ENCODE assay signal across 9 mouse cellular contexts in the genomic region with DNA sequence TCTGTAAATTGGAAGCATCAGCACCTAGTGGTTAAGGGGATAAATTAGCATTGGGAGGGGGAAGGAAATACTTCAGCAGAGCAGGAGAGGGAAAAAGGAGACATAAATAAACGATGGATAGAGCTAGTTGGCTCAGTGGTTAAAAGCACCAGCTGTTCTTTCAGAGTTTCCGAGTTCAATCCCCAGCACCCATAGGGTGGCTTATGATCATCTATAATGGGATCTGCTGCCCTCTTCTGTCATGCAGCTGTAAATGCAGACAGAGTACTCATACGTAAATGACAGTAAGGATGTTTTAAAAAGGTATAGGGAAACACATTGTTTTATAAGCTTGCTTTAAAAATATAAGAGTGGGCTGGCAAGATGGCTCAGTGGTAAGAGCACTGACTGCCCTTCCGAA. TPM values are rescaled to one million over a fixed set of nuclear protein-coding genes. Genes with fewer than 3 reads are reported as not detected.
A peak's percentile ranks its signal among the peaks of the same experiment; 100 is the strongest.
DNase-seq lines count a peak whose midpoint lies in the region; ATAC-seq lines count a peak whose summit lies in the region.
"Had no signal": no experiment of that assay in that cellular context is flagged by ENCODE, and none has a peak within 500 bp of the region (broad histone marks: within the 10 kb centered on the region; RNA-seq: fewer than 3 reads in every experiment).

No protein-coding gene starts in this region.

- 20% methylated on average over 4 of the region's 4 CpGs for WGBS in forebrain, embryonic 13.5 days
- WGBS in forebrain, embryonic 12.5 days, result 20% methylated on average over 4 of the region's 4 CpGs
- WGBS in limb, embryonic 10.5 days, result 34% methylated on average over 4 of the region's 4 CpGs

- H3K4me2 ChIP-seq in forebrain, embryonic 13.5 days, result no peak overlapping the region
- no peak overlapping the region for H3K4me2 ChIP-seq in forebrain, embryonic 12.5 days

- H3K27ac ChIP-seq in forebrain, embryonic 13.5 days, result no peak overlapping the region
- no peak overlapping the region for H3K27ac ChIP-seq in forebrain, embryonic 12.5 days
- no peak overlapping the region for H3K27ac ChIP-seq in limb, embryonic 10.5 days

- no peaks in the 10 kb centered on the region for H3K9me3 ChIP-seq in forebrain, embryonic 13.5 days (replicated peaks)
- no peaks in the 10 kb centered on the region for H3K9me3 ChIP-seq in forebrain, embryonic 12.5 days
- no peaks in the 10 kb centered on the region for H3K9me3 ChIP-seq in limb, embryonic 10.5 days (replicated peaks)
- H3K9me3 ChIP-seq: megakaryocyte, embryonic 14.5 days had no signal

- no peaks in the 10 kb centered on the region for H3K4me1 ChIP-seq in forebrain, embryonic 13.5 days
- no peaks in the 10 kb centered on the region for H3K4me1 ChIP-seq in forebrain, embryonic 12.5 days
- no peaks in the 10 kb centered on the region for H3K4me1 ChIP-seq in limb, embryonic 10.5 days

- H3K27me3 ChIP-seq in forebrain, embryonic 13.5 days, result no peaks in the 10 kb centered on the region
- H3K27me3 ChIP-seq in forebrain, embryonic 12.5 days, result no peaks in the 10 kb centered on the region
- no peaks in the 10 kb centered on the region for H3K27me3 ChIP-seq in limb, embryonic 10.5 days (ENCODE audit: low read depth, poor library complexity, severe bottlenecking)

- peak; percentile 60; the same call in 1 of the 2 replicates for ATAC-seq in forebrain, embryonic 13.5 days
- ATAC-seq in forebrain, embryonic 12.5 days (ENCODE audit: low FRiP score), result no peak

- H3K4me3 ChIP-seq in forebrain, embryonic 13.5 days, result no peak overlapping the region
- H3K4me3 ChIP-seq in forebrain, embryonic 12.5 days (replicated peaks), result no peak overlapping the region
- no peak overlapping the region for H3K4me3 ChIP-seq in limb, embryonic 10.5 days
- H3K4me3 ChIP-seq: megakaryocyte, embryonic 14.5 days had no signal

- H3K9ac ChIP-seq in forebrain, embryonic 13.5 days, result no peak overlapping the region
- no peak overlapping the region for H3K9ac ChIP-seq in forebrain, embryonic 12.5 days

- no peaks in the 10 kb centered on the region for H3K36me3 ChIP-seq in forebrain, embryonic 13.5 days (ENCODE audit: poor library complexity, severe bottlenecking)
- H3K36me3 ChIP-seq in forebrain, embryonic 12.5 days (replicated peaks), result no peaks in the 10 kb centered on the region
- H3K36me3 ChIP-seq in limb, embryonic 10.5 days, result no peaks in the 10 kb centered on the region

- peak; percentile 21 for DNase-seq in right cerebral cortex, adult 18-20 months
- no peak for DNase-seq in right cerebral cortex, postnatal 4 days
- DNase-seq in embryo, embryonic 10 days (ENCODE audit: low spot score), result peak; percentile 52
- peak; percentile 43 for DNase-seq in lung, postnatal 10 days
- no peak for DNase-seq in right cerebral cortex, postnatal 14 days
- no peak for DNase-seq in limb, embryonic 10.5 days (ENCODE audit: low spot score)

RNA-seq across cellular contexts. Expression of a gene that starts 19.7 kb away (rescaled TPM):
- polyA plus RNA-seq in forebrain, embryonic 13.5 days (2015; fragmentation: Nextera tagmentation; extraction: Ambion mirVana), result not detected in 2 replicates
- not detected in 2 replicates for polyA plus RNA-seq in forebrain, embryonic 12.5 days (2016; fragmentation: Nextera tagmentation; extraction: Ambion mirVana)
- polyA plus RNA-seq in limb, embryonic 10.5 days (2016; fragmentation: Nextera tagmentation; extraction: Ambion mirVana), result 0.15 TPM in 1 of 2 replicates, not detected in the other

RNA-seq across cellular contexts. Expression of a gene that starts 27.5 kb away (rescaled TPM):
- 0.44 TPM in 1 of 2 replicates, not detected in the other for polyA plus RNA-seq in forebrain, embryonic 13.5 days (2015; fragmentation: Nextera tagmentation; extraction: Ambion mirVana)
- polyA plus RNA-seq in forebrain, embryonic 12.5 days (2016; fragmentation: Nextera tagmentation; extraction: Ambion mirVana), result not detected in 2 replicates
- 0.18 TPM in 1 of 2 replicates, not detected in the other for polyA plus RNA-seq in limb, embryonic 10.5 days (2016; fragmentation: Nextera tagmentation; extraction: Ambion mirVana)

RNA-seq across cellular contexts. Expression of a gene that starts 29.3 kb away (rescaled TPM):
- 281 and 310 TPM in 2 replicates for polyA plus RNA-seq in forebrain, embryonic 13.5 days (2015; fragmentation: Nextera tagmentation; extraction: Ambion mirVana)
- polyA plus RNA-seq in forebrain, embryonic 12.5 days (2016; fragmentation: Nextera tagmentation; extraction: Ambion mirVana), result 309 and 322 TPM in 2 replicates
- 421 and 433 TPM in 2 replicates for polyA plus RNA-seq in limb, embryonic 10.5 days (2016; fragmentation: Nextera tagmentation; extraction: Ambion mirVana)

RNA-seq across cellular contexts. Expression of a gene that starts 29.5 kb away (rescaled TPM):
- 0.79 and 0.90 TPM in 2 replicates for polyA plus RNA-seq in forebrain, embryonic 13.5 days (2015; fragmentation: Nextera tagmentation; extraction: Ambion mirVana)
- 1.4 and 1.6 TPM in 2 replicates for polyA plus RNA-seq in forebrain, embryonic 12.5 days (2016; fragmentation: Nextera tagmentation; extraction: Ambion mirVana)
- 2.1 and 2.8 TPM in 2 replicates for polyA plus RNA-seq in limb, embryonic 10.5 days (2016; fragmentation: Nextera tagmentation; extraction: Ambion mirVana)

RNA-seq across cellular contexts. Expression of a gene that starts 40.1 kb away (rescaled TPM):
- 20.1 and 24.9 TPM in 2 replicates for polyA plus RNA-seq in forebrain, embryonic 13.5 days (2015; fragmentation: Nextera tagmentation; extraction: Ambion mirVana)
- polyA plus RNA-seq in forebrain, embryonic 12.5 days (2016; fragmentation: Nextera tagmentation; extraction: Ambion mirVana), result 38.3 and 39.7 TPM in 2 replicates
- 28.7 and 32.0 TPM in 2 replicates for polyA plus RNA-seq in limb, embryonic 10.5 days (2016; fragmentation: Nextera tagmentation; extraction: Ambion mirVana)

Comparison
In these comparisons a context has a peak if more than half of its experiments do, and no peak if none do; other contexts are left out.
1. DNase-seq: peak in right cerebral cortex, adult 18-20 months (single experiment), embryo, embryonic 10 days (single experiment) and lung, postnatal 10 days (single experiment); none in right cerebral cortex, postnatal 4 days (single experiment), right cerebral cortex, postnatal 14 days (single experiment) and limb, embryonic 10.5 days (single experiment).